Mouse (Mus musculus): ENCODE results near the gene Kctd17. TPM values are rescaled to one million over a fixed set of nuclear protein-coding genes. Genes with fewer than 3 reads are reported as not detected.
A peak's percentile ranks its signal among the peaks of the same experiment; 100 is the strongest.

Kctd17 gene
- polyA plus RNA-seq, 1 experiment from 2014 or later, result 110 TPM

DNA sequence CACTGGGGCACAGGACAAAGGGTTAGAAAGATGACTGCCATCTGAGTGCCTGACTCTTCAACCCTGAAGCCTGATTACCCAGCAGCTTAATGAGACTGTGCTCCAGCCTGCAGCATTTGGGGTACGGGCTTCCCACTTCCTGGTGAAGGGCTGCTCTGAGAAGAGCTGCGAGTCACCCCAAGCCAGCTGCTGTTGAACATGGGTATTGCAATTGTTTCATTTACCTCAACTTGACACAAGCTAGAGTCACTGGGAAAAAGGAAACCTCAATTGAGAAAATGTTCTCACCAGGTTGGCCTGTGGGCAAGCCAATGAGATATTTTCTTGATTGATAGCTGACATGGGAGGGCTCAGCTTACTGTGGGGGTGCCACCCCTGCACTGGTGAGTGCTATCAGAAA is 34.6 kb downstream of the Kctd17 start:
- H3K27ac ChIP-seq (ENCODE audit: low read depth, low read length), result no peak overlapping the region
- H3K9ac ChIP-seq (ENCODE audit: low read length), result no peak overlapping the region
- H3K9me3 ChIP-seq (replicated peaks; ENCODE audit: control insufficient read depth, low read length), result no peaks in the 10 kb centered on the region
- H3K4me2 ChIP-seq (ENCODE audit: low read length), result no peak overlapping the region
- H3K4me1 ChIP-seq (ENCODE audit: control insufficient read depth, insufficient read depth, low read length), result no peaks in the 10 kb centered on the region
- H3K36me3 ChIP-seq (ENCODE audit: control insufficient read depth, insufficient read depth, low read length), result no peaks in the 10 kb centered on the region
- ATAC-seq, result no peak
- H3K27me3 ChIP-seq (replicated peaks; ENCODE audit: control insufficient read depth, insufficient read depth, low read length), result no peaks in the 10 kb centered on the region
- H3K4me3 ChIP-seq (ENCODE audit: low read depth, low read length), result no peak overlapping the region
- 80% methylated on average over 2 of the region's 2 CpGs for WGBS
- no peak for DNase-seq (ENCODE audit: low spot score)

GRCm38 (mm10) chr15:78466809-78467208 is 38.4 kb downstream of the Kctd17 start:
- Histone ChIP-seq H3K36me3 (ENCODE audit: control insufficient read depth, insufficient read depth, low read length) (no peaks in the 10 kb centered on the region), H3K9ac (ENCODE audit: low read length) (no peak overlapping the region), H3K4me1 (ENCODE audit: control insufficient read depth, insufficient read depth, low read length) (no peaks in the 10 kb centered on the region), H3K27ac (ENCODE audit: low read depth, low read length) (no peak overlapping the region), H3K27me3 (replicated peaks; ENCODE audit: control insufficient read depth, insufficient read depth, low read length) (no peaks in the 10 kb centered on the region), H3K4me2 (ENCODE audit: low read length) (no peak overlapping the region), H3K9me3 (replicated peaks; ENCODE audit: control insufficient read depth, low read length) (no peaks in the 10 kb centered on the region), H3K4me3 (ENCODE audit: low read depth, low read length) (no peak overlapping the region)
- DNase-seq (ENCODE audit: low spot score) (peak; percentile 15), ATAC-seq (no peak)
- WGBS, result 30% methylated on average over 6 of the region's 6 CpGs

- H3K4me3 ChIP-seq (ENCODE audit: low read depth, low read length), result no peak overlapping the region
- no peaks in the 10 kb centered on the region for H3K9me3 ChIP-seq (replicated peaks; ENCODE audit: control insufficient read depth, low read length)
- H3K4me1 ChIP-seq (ENCODE audit: control insufficient read depth, insufficient read depth, low read length), result no peaks in the 10 kb centered on the region
- H3K27me3 ChIP-seq (replicated peaks; ENCODE audit: control insufficient read depth, insufficient read depth, low read length), result no peaks in the 10 kb centered on the region
- H3K36me3 ChIP-seq (ENCODE audit: control insufficient read depth, insufficient read depth, low read length), result no peaks in the 10 kb centered on the region
- no peak overlapping the region for H3K27ac ChIP-seq (ENCODE audit: low read depth, low read length)
- H3K9ac ChIP-seq (ENCODE audit: low read length), result no peak overlapping the region
- 96% methylated on average over 7 of the region's 7 CpGs for WGBS
- DNase-seq (ENCODE audit: low spot score), result no peak
- no peak overlapping the region for H3K4me2 ChIP-seq (ENCODE audit: low read length)
- ATAC-seq, result no peak
Observed at GRCm38 (mm10) chr15:78467570-78467969, 39.2 kb downstream of the Kctd17 start.

- Histone ChIP-seq H3K9me3 (replicated peaks; ENCODE audit: control insufficient read depth, low read length) (no peaks in the 10 kb centered on the region), H3K9ac (ENCODE audit: low read length) (no peak within 1 kb of the TSS), H3K4me2 (ENCODE audit: low read length) (no peak within 1 kb of the TSS), H3K27ac (ENCODE audit: low read depth, low read length) (no peak within 1 kb of the TSS), H3K4me3 (ENCODE audit: low read depth, low read length) (no peak within 1 kb of the TSS), H3K4me1 (ENCODE audit: control insufficient read depth, insufficient read depth, low read length) (no peaks in the 10 kb centered on the region), H3K36me3 (ENCODE audit: control insufficient read depth, insufficient read depth, low read length) (no peaks in the 10 kb centered on the region), H3K27me3 (replicated peaks; ENCODE audit: control insufficient read depth, insufficient read depth, low read length) (no peaks in the 10 kb centered on the region)
- ATAC-seq, result no peak
- WGBS, result 84% methylated on average over 7 of the region's 7 CpGs
- no peak for DNase-seq (ENCODE audit: low spot score)
Observed at GRCm38 (mm10) chr15:78468379-78468937, 40.1 kb downstream of the Kctd17 start, which contains the start of gene Tmprss6. Tmprss6 (minus strand) TSS chr15:78468634.

- Histone ChIP-seq H3K27me3 (replicated peaks; ENCODE audit: control insufficient read depth, insufficient read depth, low read length) (no peaks in the 10 kb centered on the region), H3K27ac (ENCODE audit: low read depth, low read length) (no peak overlapping the region), H3K9ac (ENCODE audit: low read length) (no peak overlapping the region), H3K36me3 (ENCODE audit: control insufficient read depth, insufficient read depth, low read length) (no peaks in the 10 kb centered on the region), H3K4me2 (ENCODE audit: low read length) (no peak overlapping the region), H3K4me1 (ENCODE audit: control insufficient read depth, insufficient read depth, low read length) (no peaks in the 10 kb centered on the region), H3K4me3 (ENCODE audit: low read depth, low read length) (no peak overlapping the region), H3K9me3 (replicated peaks; ENCODE audit: control insufficient read depth, low read length) (no peaks in the 10 kb centered on the region)
- DNase-seq (ENCODE audit: low spot score) (no peak), ATAC-seq (no peak)
- 67% methylated on average over 4 of the region's 4 CpGs for WGBS
Observed at GRCm38 (mm10) chr15:78470495-78471276, 42.3 kb downstream of the Kctd17 start.

- Histone ChIP-seq H3K9me3 (replicated peaks; ENCODE audit: control insufficient read depth, low read length) (no peaks in the 10 kb centered on the region), H3K27me3 (replicated peaks; ENCODE audit: control insufficient read depth, insufficient read depth, low read length) (no peaks in the 10 kb centered on the region), H3K4me3 (ENCODE audit: low read depth, low read length) (no peak overlapping the region), H3K27ac (ENCODE audit: low read depth, low read length) (no peak overlapping the region), H3K36me3 (ENCODE audit: control insufficient read depth, insufficient read depth, low read length) (no peaks in the 10 kb centered on the region), H3K4me2 (ENCODE audit: low read length) (no peak overlapping the region), H3K9ac (ENCODE audit: low read length) (no peak overlapping the region), H3K4me1 (ENCODE audit: control insufficient read depth, insufficient read depth, low read length) (no peaks in the 10 kb centered on the region)
- no peak for DNase-seq (ENCODE audit: low spot score)
- no peak for ATAC-seq
- 53% methylated on average over 7 of the region's 7 CpGs for WGBS
Observed at GRCm38 (mm10) chr15:78471902-78472301, 43.5 kb downstream of the Kctd17 start.

DNA sequence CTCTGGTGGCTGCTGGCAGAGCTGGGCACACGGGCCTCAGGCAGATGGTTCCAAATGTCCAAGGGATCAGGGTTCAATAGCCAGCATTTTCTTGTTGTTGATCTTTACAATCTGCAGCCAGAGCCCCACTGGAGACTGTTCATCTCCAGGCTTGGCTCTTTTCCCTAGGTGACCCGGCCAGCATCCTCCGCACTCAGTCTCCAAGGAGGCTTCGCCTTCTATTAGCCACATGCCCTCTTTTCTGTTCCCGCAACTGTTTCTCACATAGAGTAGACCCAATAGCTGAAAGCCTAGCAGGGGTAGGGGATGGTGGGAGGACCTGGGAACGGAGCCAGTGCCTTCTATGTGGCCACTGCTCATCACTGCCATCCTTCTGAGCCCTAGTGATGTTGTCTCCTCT is 45.1 kb downstream of the Kctd17 start:
- Histone ChIP-seq H3K36me3 (ENCODE audit: control insufficient read depth, insufficient read depth, low read length) (no peaks in the 10 kb centered on the region), H3K4me1 (ENCODE audit: control insufficient read depth, insufficient read depth, low read length) (no peaks in the 10 kb centered on the region), H3K9ac (ENCODE audit: low read length) (no peak overlapping the region), H3K4me2 (ENCODE audit: low read length) (no peak overlapping the region), H3K27me3 (replicated peaks; ENCODE audit: control insufficient read depth, insufficient read depth, low read length) (no peaks in the 10 kb centered on the region), H3K4me3 (ENCODE audit: low read depth, low read length) (no peak overlapping the region), H3K27ac (ENCODE audit: low read depth, low read length) (no peak overlapping the region), H3K9me3 (replicated peaks; ENCODE audit: control insufficient read depth, low read length) (no peaks in the 10 kb centered on the region)
- no peak for ATAC-seq
- 89% methylated on average over 6 of the region's 6 CpGs for WGBS
- DNase-seq (ENCODE audit: low spot score), result no peak

GRCm38 (mm10) chr15:78475604-78476031 is 47.3 kb downstream of the Kctd17 start:
- no peaks in the 10 kb centered on the region for H3K9me3 ChIP-seq (replicated peaks; ENCODE audit: control insufficient read depth, low read length)
- no peak overlapping the region for H3K4me3 ChIP-seq (ENCODE audit: low read depth, low read length)
- ATAC-seq (no peak), DNase-seq (ENCODE audit: low spot score) (no peak)
- H3K36me3 ChIP-seq (ENCODE audit: control insufficient read depth, insufficient read depth, low read length), result no peaks in the 10 kb centered on the region
- H3K4me2 ChIP-seq (ENCODE audit: low read length), result no peak overlapping the region
- H3K27ac ChIP-seq (ENCODE audit: low read depth, low read length), result no peak overlapping the region
- no peaks in the 10 kb centered on the region for H3K27me3 ChIP-seq (replicated peaks; ENCODE audit: control insufficient read depth, insufficient read depth, low read length)
- 54% methylated on average over 3 of the region's 3 CpGs for WGBS
- H3K4me1 ChIP-seq (ENCODE audit: control insufficient read depth, insufficient read depth, low read length), result no peaks in the 10 kb centered on the region
- H3K9ac ChIP-seq (ENCODE audit: low read length), result no peak overlapping the region

DNA sequence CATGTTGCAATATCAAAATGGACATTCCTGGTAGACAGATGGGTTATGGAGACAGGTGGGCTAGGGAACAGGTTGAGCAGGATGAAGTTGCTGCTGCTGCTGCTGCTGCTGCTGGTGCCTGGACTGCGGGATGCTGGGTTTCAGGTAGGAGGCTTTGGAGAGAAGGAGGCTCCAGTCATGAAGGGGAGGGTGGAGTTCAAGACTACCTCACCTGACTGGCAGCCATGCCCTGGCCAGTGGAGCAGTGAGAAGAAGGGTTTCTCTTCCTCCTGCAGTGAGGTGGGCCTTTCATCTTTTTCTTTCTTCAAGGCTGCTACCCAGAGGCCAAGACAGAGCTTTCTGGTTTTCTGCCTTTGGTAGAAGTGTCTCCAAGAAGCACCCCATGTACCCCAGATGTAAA is 48.5 kb downstream of the Kctd17 start:
- Histone ChIP-seq H3K9ac (ENCODE audit: low read length) (no peak overlapping the region), H3K27ac (ENCODE audit: low read depth, low read length) (no peak overlapping the region), H3K4me1 (ENCODE audit: control insufficient read depth, insufficient read depth, low read length) (no peaks in the 10 kb centered on the region), H3K4me3 (ENCODE audit: low read depth, low read length) (no peak overlapping the region), H3K36me3 (ENCODE audit: control insufficient read depth, insufficient read depth, low read length) (no peaks in the 10 kb centered on the region), H3K9me3 (replicated peaks; ENCODE audit: control insufficient read depth, low read length) (no peaks in the 10 kb centered on the region), H3K27me3 (replicated peaks; ENCODE audit: control insufficient read depth, insufficient read depth, low read length) (no peaks in the 10 kb centered on the region), H3K4me2 (ENCODE audit: low read length) (no peak overlapping the region)
- DNase-seq (ENCODE audit: low spot score) (no peak), ATAC-seq (no peak)
- 100% methylated on average over 1 of the region's 1 CpGs for WGBS

All from forebrain, embryonic 14.5 days (tissue).